Mouse (Mus musculus) megakaryocyte, embryonic 14.5 days (primary cell): ENCODE measurements around the gene Atp23.

ENCODE experiments used
- FLI1 ChIP-seq: IDR thresholded peaks from 2 replicates; pipeline ENCODE4 v1.6.1; 2012; ENCODE audit warnings: low read length, inconsistent platforms, mixed read lengths
- GATA1 ChIP-seq: IDR thresholded peaks from 3 replicates; pipeline ENCODE4 v1.6.1; 2012; ENCODE audit warnings: mixed read lengths, low read length, inconsistent platforms, borderline replicate concordance

- TF ChIP-seq FLI1, result no peak
- TF ChIP-seq GATA1, result no peak
Observed at GRCm38 (mm10) chr10:126928011-126928818, 27.1 kb upstream of the Atp23 start.
